Mouse (Mus musculus): Measurements from ENCODE around the gene Tmeff1.

Gene Tmeff1

GRCm38 (mm10) chr4:48584421-48585240, at the start of gene Tmeff1:
Gene Tmeff1, plus strand, starts transcription at chr4:48585174.
- DNase-seq (ENCODE audit: low spot score) = peak; percentile 23

GRCm38 (mm10) chr4:48536275-48536674, 48.7 kb upstream of the Tmeff1 start:
- no peak for DNase-seq (ENCODE audit: low spot score)

GRCm38 (mm10) chr4:48537024-48537423, 48.0 kb upstream of the Tmeff1 start:
- no peak for DNase-seq (ENCODE audit: low spot score)

- DNase-seq (ENCODE audit: low spot score) = no peak
Observed at GRCm38 (mm10) chr4:48538581-48538980, 46.4 kb upstream of the Tmeff1 start.

GRCm38 (mm10) chr4:48539841-48540575, 45.0 kb upstream of the Tmeff1 start, which contains the start of gene Msantd3:
Gene Msantd3, plus strand, starts transcription at chr4:48539935.
- DNase-seq (ENCODE audit: low spot score) = no peak

GRCm38 (mm10) chr4:48540576-48541111, 44.3 kb upstream of the Tmeff1 start:
- DNase-seq (ENCODE audit: low spot score) = no peak

- no peak for DNase-seq (ENCODE audit: low spot score)
Observed at GRCm38 (mm10) chr4:48541526-48542250, 43.3 kb upstream of the Tmeff1 start.

GRCm38 (mm10) chr4:48542351-48542750, 42.6 kb upstream of the Tmeff1 start:
- DNase-seq (ENCODE audit: low spot score) = no peak

GRCm38 (mm10) chr4:48543071-48543865, 41.7 kb upstream of the Tmeff1 start:
- DNase-seq (ENCODE audit: low spot score) = no peak

- DNase-seq (ENCODE audit: low spot score) = no peak
Observed at GRCm38 (mm10) chr4:48544141-48544540, 40.8 kb upstream of the Tmeff1 start.

GRCm38 (mm10) chr4:48545966-48546365, 39.0 kb upstream of the Tmeff1 start:
- no peak for DNase-seq (ENCODE audit: low spot score)

GRCm38 (mm10) chr4:48546568-48547496, 38.1 kb upstream of the Tmeff1 start:
- no peak for DNase-seq (ENCODE audit: low spot score)

GRCm38 (mm10) chr4:48548393-48549045, 36.5 kb upstream of the Tmeff1 start:
- DNase-seq (ENCODE audit: low spot score) = no peak

- DNase-seq (ENCODE audit: low spot score) = no peak
Observed at GRCm38 (mm10) chr4:48549661-48550060, 35.3 kb upstream of the Tmeff1 start.

- DNase-seq (ENCODE audit: low spot score) = no peak
Observed at GRCm38 (mm10) chr4:48552486-48553064, 32.4 kb upstream of the Tmeff1 start.

- no peak for DNase-seq (ENCODE audit: low spot score)
Observed at GRCm38 (mm10) chr4:48554132-48554531, 30.8 kb upstream of the Tmeff1 start.

- peak; percentile 44 for DNase-seq (ENCODE audit: low spot score)
Observed at GRCm38 (mm10) chr4:48555729-48556128, 29.2 kb upstream of the Tmeff1 start.

- no peak for DNase-seq (ENCODE audit: low spot score)
Observed at GRCm38 (mm10) chr4:48559652-48560051, 25.3 kb upstream of the Tmeff1 start.

GRCm38 (mm10) chr4:48561824-48562223, 23.1 kb upstream of the Tmeff1 start:
- no peak for DNase-seq (ENCODE audit: low spot score)
